Mouse (Mus musculus): ENCODE measurements around the gene Shox2.

The Shox2 gene

DNA sequence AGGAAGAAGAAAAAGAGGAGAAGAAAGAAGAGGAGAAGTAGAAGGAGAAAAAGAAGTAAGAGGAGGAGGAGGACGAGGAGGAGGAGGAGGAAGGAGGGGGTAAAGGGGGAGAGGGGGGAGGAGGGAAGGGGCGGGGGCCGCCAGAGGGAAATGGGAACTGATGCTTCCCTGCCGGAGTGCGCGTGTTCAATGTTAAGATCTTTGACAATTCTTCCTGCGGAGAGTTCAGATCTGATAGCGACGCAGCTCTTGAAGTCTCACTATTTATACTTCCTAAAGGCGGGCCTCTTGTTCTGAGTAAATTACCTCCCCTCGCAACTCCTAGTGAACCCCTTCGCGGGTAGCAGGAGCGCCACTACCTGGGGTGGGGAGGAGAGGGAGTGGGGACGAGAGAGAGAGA is at the start of gene Shox2:
Shox2 (minus strand) TSS at position 66 of the 400 bp plus-strand sequence.
- DNase-seq (ENCODE audit: low read depth, low spot score) = peak; percentile 42

DNA sequence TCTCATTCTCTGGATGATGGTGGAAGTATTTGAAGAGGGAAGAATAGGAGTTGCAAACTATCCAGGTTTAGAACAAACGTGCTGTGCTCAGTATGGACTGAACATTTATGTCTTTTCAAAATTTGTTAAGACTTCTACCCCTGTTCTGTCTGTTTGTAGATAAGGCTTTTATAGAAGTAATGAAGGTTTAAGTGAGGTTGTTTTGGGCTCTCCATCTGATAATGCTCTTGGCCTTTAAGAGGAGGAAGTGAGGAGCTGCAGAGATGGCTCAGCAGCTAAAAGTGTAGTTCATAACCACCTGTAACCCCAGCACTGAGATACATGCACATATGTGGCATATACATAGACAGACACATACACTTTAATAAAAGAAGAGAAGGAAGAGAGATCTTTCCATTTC is 15.2 kb upstream of the Shox2 start:
- no peak for DNase-seq (ENCODE audit: low read depth, low spot score)

DNA sequence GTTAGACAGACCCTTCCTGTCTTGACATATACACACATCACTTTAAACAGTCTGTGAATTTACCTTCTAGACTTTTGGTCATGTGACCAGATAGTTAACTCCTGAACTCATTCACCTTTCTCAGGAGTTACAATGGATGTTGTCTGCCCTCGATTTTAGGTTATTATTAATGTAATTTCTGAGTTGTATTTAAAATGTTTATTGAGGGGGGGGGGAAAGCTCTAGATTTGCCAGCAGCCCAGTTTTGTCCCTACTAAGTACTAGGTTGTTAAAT is 4.7 kb upstream of the Shox2 start:
- DNase-seq (ENCODE audit: low read depth, low spot score) = no peak

DNA sequence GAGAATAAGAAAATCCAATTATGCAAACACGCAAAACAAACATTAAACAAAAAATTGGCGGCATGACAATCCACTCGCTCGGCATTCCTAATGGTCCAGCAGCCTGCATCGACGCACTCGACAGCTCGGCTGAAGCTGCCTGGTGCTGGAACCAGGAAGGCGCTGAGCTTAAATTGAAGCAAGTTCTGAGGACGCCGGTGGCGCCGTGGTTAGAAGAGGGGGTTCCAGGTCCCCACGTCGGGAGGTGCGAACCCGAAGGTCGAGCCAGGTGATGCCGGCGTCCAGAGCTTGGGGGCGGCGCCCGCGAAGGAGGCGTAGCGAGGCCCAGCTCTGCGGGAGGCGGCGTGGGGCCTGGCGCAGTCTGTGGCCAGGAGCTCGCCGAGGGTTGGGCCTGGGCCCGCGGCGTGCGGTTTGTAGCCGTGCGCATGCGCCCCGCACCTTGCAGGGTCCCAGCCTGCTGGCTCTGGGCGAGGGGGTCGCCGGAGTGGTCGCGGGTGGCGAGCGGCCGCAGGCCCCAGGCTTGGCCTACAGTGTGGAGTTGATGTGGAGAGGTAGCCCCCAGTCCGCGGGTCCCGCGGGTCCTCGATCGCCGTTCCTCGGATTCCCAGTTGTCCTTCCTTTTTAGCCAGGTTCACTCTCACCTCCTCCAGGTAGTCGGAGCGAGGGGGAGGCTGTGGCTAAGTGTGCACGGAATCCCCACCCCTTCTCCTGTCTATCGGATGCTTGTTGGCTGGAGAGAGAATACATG is 4.1 kb upstream of the Shox2 start:
- peak; percentile 86 for DNase-seq (ENCODE audit: low read depth, low spot score)

DNA sequence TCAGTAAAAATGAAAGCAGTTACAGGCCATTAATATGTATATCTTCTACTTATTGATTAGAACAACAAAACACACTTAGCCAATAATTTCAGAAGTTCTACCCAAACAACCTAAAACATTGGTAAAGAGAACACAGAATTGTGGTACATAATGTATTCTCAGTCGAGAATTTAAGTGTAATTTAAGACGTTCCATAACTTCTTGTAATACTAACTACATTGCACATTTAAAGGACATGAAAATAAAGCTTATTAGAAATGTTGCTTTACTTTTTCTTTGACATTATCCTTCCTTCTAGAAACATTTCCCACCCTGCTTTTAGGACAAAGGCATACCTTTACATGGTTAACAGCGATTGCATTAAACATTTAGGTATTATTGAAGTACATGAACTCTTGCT is 1.9 kb upstream of the Shox2 start:
- no peak for DNase-seq (ENCODE audit: low read depth, low spot score)

DNA sequence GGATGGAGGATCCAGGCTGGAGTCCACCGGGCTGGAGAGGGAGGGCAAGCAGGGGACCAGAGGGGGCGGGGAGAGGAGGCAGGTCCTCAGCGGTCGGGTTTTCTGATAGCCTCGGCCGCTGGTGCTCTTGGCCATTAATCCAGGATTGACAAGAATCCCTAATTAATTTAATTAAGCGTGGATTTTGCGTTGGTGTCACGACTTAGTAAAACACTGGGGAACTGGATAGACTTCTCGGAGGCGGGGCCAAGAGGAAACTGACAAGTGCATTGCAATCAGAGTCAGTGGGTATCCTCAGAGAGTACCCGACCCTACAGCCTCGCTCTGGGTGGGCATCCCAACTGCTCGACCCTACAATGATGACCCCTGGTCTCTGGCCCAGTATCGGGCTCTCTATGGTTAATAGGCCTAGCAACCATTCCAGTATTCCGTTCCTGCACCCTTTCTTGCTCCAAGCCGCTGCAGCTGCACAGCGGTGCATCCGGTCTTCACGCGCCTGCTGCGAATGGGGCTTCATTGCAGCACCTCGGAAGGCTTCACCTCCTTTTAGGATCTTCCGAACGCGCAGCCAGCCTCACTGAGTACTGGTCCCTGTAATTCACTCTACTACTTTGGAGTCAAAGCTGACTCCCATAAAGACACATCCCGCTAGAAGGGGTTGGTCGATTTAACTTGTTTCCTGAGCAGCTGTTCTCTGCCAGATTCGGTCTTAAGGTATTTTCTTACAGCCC is 775 bp upstream of the Shox2 start:
- DNase-seq (ENCODE audit: low read depth, low spot score) = peak; percentile 71

DNA sequence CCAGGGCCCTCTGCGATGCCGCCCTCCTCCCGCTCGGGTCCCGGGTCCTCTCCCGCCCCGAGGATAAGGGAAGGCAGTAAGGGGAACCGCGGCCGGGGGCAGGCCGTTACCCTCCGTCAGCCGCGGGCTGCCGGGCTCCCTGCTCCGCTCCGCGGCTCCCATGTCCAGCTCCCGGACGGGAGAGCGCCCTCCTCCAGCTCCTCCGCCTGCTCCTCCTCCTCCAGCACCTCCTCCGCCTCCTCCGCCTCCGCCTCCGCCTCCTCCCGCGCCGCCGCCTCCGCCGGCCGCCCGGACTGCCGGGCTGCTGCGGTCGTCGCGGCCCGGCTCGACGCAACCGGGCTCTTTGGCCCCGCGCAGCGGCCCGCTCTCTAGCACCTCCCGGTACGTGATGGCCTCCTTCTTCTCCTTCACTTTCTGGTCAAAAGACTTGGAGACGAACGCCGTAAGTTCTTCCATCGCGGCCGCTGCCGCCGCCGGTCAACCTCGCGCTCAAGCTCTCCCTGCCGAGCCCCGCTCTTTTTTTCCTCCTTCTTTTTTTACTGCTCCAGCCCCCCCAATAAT is 390 bp downstream of the Shox2 start, which contains the start of gene Rsrc1:
Rsrc1 (plus strand) TSS at position 290 of the 561 bp plus-strand sequence.
- peak; percentile 51 for DNase-seq (ENCODE audit: low read depth, low spot score)

DNA sequence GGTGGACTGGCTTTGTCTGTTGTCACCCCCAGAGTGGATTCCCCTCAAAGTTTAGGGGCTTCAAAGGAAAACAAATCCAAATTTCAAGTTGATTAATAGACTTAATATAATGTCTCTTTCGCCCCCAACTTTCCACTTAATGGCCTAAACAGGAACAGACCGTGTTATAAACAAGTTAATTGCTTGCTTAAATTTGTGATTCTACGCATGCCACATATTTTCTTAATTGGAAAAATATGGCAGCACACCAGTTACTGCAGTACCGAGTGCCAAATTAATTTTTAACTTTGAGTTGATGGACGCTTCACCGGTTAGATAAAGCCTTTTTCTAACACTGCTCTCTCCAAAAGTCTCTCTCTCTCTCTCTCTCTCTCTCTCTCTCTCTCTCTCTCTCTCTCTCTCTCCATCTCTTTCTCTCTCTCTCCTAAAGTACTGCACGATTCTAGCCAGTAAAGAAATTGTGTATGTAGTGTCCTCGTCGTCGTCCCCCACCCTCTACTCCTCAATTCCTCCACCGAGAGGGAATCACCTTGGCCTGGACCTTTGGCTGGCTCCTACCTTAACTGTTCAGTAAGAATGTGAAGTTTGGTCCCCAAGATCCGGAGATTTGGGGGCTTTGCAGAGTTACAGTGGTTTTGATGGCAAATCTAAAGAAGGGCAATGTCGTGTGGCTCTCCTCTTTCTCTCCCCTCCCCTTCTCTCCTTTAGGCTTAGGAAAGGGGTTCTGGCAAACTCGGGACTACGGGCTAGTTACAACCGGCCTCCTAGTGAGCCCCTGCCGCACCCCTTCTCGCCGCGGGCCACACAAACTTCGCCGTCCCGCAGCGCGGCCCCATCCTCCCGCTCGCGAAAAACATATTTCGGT is 1.2 kb downstream of the Shox2 start:
- no peak for DNase-seq (ENCODE audit: low read depth, low spot score)

DNA sequence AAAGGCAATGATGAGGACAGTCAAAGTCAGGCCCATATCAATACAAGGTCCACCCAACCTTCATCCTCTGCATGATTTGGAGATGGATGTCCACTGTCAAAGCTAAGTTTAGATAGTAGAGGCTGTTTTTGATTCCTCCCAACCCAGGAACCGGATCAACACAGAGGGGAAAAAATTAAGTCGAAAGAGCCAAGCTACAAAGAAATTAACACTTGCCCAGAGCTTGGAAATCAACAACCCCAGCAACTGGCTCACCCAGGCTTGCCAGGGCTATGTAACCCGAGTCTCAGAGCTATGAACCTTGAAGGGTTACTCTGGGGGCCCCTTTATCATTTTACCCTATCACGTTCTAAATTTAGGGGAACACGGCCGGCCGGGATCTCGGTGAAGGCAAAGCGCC is 2.1 kb downstream of the Shox2 start:
- no peak for DNase-seq (ENCODE audit: low read depth, low spot score)

DNA sequence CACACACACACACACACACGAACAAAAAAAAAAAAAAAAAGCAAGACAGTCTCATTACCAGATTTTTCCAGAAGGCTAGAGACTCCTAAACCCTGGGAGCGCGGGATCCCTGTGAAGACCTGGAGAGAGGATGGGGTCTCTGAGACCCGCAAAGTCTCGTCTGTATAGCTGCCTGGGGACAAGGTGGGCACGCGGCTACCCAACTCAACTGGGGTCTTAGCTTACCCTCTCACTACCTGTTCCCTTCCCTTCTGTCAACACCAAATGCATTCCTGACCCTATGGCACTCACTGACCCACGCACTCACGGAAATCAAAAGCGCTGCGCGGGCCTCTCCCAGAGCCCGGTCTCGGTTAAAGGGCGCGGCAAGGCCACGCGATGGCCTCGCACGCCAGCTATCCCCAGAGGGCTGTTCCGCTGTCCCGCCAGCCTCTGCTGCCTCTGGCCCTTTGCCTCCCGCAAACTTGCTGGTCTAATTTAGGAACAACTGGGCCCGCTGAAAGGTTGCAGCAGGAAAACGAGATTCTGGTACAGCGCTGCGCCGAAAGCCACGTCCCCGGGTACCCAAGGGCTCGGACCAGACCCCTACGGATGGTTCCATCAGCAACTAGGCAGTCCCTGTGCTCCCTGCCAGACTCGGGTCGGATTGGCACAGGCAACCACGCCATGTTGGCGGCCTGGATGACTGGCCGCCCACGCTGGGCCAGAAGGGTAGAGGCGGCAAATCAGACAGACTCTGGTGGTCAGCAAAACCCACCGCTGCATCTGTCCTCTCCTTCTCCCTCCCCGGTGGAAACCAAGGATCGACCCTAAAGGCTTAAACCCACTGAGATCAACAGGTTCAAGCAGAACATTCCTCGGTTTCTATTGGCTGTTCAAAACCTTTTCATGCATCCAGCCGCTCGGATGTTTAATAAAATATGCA is 2.9 kb downstream of the Shox2 start:
- no peak for DNase-seq (ENCODE audit: low read depth, low spot score)

DNA sequence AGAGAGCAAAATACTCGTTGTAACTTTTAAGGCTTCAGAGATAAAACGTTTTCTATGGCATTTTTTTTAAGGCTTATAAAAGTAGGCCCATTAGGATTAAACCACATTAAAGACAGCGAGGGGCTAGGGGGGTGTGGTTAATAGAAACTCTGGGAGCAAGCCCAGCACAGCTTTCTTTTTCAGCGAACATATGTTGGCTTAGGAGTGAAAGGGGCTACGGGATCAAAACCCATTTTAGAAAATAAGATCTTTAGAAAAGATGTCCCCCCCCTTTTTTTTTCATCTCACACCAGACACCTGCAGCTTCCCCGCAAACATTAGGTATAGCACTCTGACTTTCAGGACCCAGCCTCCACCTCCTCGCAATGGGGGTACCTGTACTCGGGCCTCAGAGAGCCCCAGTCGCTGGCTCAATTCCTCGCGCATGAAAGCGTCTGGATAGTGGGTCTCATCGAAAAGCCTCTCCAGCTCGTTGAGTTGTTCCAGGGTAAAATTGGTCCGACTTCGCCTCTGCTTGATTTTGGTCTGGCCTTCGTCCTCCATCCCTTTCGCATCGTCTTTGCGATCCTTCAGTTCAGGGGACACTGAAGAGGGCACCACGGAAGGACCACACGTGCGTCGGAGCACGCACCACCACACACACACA is 3.6 kb downstream of the Shox2 start:
- no peak for DNase-seq (ENCODE audit: low read depth, low spot score)

DNA sequence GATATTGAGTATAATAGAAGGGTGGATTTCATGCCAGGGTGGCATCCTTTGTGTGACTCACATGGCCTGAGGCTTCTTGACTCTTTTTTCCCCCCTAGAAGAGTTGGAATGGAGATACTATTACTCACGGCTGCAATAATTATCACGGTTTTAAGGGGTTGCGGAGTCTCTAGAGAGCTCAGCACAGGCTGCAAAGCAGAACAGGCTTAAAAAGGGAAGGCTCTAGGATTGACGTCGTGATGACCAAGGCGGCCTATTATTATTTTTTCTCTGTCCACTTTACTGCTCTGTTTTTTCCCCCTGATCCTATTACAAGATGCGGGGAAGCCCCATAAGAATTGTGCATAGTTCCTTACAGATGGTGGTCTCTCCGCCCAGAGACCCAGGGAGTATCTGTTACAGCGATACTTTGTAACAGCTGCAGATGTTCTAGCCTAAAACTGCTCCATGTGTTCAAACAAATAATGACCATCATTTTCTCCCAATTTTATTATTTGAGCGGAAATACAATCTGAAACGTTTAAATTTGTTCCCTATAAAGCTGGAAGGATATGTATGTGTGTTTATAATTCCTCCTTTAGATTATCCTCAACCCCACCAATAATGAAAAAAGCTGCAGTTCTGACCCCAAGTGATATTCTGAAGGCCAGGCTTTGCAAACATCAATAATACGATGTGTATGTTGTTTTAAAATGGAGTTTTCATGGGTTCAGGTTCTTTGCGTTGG is 4.5 kb downstream of the Shox2 start:
- DNase-seq (ENCODE audit: low read depth, low spot score) = no peak

DNA sequence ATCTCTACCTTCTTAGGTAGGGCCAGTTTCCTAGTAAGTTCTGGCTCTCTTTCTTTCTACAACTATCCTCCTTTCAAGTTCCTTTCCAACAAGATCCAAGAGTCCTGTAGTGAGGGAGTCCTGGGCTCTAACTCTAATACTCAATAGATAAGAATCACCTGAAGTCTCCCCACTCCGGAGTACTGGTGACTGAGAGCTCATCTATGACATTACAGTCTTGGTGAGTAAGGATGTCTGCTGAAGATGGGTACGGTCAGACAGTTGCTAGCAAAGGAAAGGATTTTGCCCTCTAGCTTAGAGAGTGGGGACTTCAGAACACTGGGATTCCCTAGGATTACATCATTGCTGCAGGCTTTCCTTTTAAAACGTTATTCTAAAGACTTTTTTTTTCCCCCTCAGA is 7.1 kb downstream of the Shox2 start:
- no peak for DNase-seq (ENCODE audit: low read depth, low spot score)

DNA sequence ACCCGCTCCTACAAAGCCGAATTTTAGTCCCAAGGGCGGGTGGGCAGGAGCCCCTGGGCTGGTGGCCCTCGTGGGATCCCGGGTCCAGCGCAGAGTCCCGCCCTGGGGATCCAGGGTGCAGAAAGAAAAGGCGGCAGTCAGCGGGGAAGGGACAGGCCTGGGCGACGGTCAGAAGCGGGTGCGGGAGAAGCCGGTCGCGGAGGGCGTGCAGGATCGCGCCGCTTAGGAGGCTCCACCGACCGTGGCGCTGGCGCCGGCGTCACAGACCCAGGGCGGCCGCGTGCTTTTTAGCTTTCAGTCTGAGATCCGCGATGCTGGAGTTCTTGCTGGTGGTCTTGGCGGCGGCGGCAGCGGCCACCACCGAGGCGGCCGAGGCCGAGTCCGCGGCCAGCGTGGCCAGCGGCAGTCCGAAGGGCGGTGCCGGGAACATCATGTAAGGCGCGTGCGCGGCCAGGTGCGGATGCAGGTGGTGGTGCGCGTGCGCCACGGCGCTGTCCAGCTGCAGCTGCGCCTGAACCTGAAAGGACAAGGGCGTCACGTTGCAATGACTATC is 8.1 kb downstream of the Shox2 start:
- peak; percentile 72 for DNase-seq (ENCODE audit: low read depth, low spot score)

DNA sequence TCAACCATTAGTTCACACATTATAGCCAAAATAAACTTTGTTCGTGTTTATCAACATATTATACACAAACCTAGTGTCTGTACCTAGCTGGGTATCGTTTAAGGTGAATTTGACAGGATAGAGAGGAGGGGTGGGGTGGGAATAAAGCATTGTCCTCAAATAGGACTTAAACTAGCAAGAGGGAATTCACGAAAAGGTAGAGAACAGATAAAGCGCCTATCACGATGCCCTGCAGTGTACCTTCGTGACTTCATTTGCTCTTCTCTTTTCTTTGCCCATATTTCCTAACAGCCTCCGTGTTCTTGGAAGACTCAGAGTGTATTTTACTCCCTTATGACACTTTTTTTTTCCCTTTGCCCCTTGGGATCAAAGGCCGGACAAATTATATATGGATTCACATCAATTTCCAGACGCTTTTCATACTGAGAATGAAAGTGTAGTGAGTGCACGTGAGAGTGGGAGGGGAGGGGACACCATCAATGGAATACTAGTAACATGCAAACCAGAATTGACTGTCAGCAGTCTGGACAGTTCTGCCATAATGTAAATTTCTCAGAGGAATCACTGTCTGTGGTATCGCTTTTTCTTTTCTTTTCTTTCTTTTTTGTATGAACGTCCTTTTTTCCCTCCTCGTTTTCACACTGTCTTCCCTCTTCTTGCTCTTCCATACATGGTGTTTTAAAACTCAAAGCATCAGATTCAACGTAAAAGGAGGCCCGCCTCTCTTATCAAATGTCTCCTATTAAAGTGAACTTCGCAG is 9.2 kb downstream of the Shox2 start:
- DNase-seq (ENCODE audit: low read depth, low spot score) = no peak

DNA sequence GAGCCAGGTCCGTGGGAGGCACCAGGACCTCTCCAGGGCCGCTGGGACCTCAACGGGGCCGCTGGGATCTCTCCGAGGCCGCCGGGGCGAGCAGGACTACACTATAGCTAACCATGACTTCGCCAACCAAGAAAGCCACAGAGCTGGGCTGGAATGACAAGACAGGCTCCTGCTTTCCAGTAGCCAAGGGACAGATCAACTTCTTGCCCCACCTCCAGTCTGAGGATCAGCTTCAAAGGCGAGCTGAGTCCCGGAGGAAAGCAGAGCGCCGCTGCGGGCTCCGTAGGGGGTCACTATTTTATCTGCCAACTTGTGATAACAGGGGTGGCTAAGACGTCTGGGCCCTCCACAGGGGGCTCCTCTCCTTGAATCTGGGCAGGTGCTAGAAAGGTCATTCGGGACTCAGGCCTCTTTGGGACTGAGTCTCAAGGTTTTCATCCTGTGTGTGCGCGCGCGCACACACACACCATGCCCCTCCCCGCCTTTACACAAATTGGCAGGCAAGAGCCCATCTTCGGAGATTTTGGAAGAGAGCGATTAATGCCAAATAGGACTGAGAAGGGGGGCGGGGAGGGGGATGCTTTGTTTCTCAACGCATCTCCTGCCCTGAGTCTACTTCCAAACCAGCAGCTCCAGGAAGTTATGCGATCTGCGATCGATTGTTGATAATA is 10.8 kb downstream of the Shox2 start:
- peak; percentile 1 for DNase-seq (ENCODE audit: low read depth, low spot score)

DNA sequence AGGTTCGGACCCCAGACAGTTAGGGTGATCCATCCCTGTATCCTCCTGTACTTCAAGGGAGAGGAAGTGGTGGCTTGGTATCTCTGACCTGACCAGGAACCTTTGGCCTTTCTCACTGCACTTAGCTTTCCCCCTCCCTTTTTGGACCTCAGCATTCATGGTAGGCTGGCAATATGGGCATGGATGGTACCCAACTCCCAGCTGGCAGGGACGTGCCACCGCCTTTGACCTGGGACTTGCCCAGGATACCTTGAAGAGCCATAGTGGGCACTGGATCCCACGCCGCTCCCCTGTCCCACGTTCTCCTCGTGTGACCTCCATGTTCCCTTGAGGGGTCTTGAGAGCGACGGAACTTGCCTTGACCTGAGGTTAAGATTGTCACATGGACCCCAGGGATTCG is 11.3 kb downstream of the Shox2 start:
- peak; percentile 1 for DNase-seq (ENCODE audit: low read depth, low spot score)

DNA sequence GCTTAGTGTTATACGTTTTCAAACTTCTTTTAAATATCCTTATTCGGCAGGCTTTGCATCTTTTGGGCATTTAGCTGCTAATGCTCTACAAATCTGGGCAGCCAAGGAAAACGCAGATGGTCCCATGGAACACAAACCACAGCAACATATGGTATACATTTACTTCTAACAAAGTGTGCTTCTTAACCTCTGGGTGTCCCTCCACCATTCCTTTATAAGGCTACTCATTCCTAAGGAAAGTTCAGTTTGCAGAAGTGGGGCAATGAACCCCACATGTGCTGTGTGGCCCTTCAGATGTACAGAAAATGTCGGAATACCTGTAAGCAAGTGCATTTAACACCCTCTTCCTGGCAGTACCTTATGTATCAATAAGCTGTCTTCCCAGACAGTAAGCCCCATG is 14.1 kb downstream of the Shox2 start:
- no peak for DNase-seq (ENCODE audit: low read depth, low spot score)

Data from CD4-positive, CD25-positive, alpha-beta regulatory T cell, adult 2 months (primary cell).